Mouse (Mus musculus): ENCODE data around the gene Copz1. TPM values are rescaled to one million over a fixed set of nuclear protein-coding genes. Genes with fewer than 3 reads are reported as not detected.

Gene Copz1
- polyA plus RNA-seq (2012; rRNA removed; ENCODE audit: low replicate concordance): 78.5 and 114 TPM in 2 replicates

GRCm38 (mm10) chr15:103272419-103273279, at the start of gene Copz1:
TSS of gene Copz1 (plus strand) at chr15:103272714.

GRCm38 (mm10) chr15:103239685-103240159, 32.8 kb upstream of the Copz1 start, which contains the start of gene Cbx5:
TSS of gene Cbx5 (minus strand) at chr15:103239816.

GRCm38 (mm10) chr15:103240160-103241028, 32.1 kb upstream of the Copz1 start, which contains the start of gene Hnrnpa1:
TSS of gene Hnrnpa1 (plus strand) at chr15:103240432.

GRCm38 (mm10) chr15:103257790-103258728, 14.5 kb upstream of the Copz1 start, which contains the start of gene Nfe2:
TSS of gene Nfe2 (minus strand) at chr15:103258403.

GRCm38 (mm10) chr15:103310365-103310910, 37.9 kb downstream of the Copz1 start, which contains the start of gene Gpr84:
TSS of gene Gpr84 (minus strand) at chr15:103310612.

GRCm38 (mm10) chr15:103339961-103340337, 67.4 kb downstream of the Copz1 start, which contains the start of gene Zfp385a:
TSS of gene Zfp385a (minus strand) at chr15:103340093.

Other genes with a start within 250 kb of the Copz1 start
- gene Smug1, start 105.6 kb upstream of the Copz1 start, polyA plus RNA-seq (2012; rRNA removed; ENCODE audit: low replicate concordance): 6.7 and 12.1 TPM in 2 replicates
- 1.2 and 2.5 TPM in 2 replicates for gene Cbx5, start 32.9 kb upstream of the Copz1 start, polyA plus RNA-seq (2012; rRNA removed; ENCODE audit: low replicate concordance)
- 9.0 and 9.4 TPM in 2 replicates for gene Hnrnpa1, start 32.3 kb upstream of the Copz1 start, polyA plus RNA-seq (2012; rRNA removed; ENCODE audit: low replicate concordance)
- gene Nfe2, start 14.3 kb upstream of the Copz1 start, polyA plus RNA-seq (2012; rRNA removed; ENCODE audit: low replicate concordance): 0.39 and 1.4 TPM in 2 replicates
- gene Gpr84, start 37.9 kb downstream of the Copz1 start, polyA plus RNA-seq (2012; rRNA removed; ENCODE audit: low replicate concordance): 0.26 TPM in 1 of 2 replicates, not detected in the other
- gene Zfp385a, start 67.4 kb downstream of the Copz1 start, polyA plus RNA-seq (2012; rRNA removed; ENCODE audit: low replicate concordance): 7.2 and 8.2 TPM in 2 replicates
- 8.3 and 11.9 TPM in 2 replicates for gene Itga5, start 94.0 kb downstream of the Copz1 start, polyA plus RNA-seq (2012; rRNA removed; ENCODE audit: low replicate concordance)
- gene Gtsf1, start 157.8 kb downstream of the Copz1 start, polyA plus RNA-seq (2012; rRNA removed; ENCODE audit: low replicate concordance): not detected in 2 replicates
- not detected in 2 replicates for gene Gtsf2, start 175.8 kb downstream of the Copz1 start, polyA plus RNA-seq (2012; rRNA removed; ENCODE audit: low replicate concordance)
- 3.0 and 4.2 TPM in 2 replicates for gene Nckap1l, start 181.1 kb downstream of the Copz1 start, polyA plus RNA-seq (2012; rRNA removed; ENCODE audit: low replicate concordance)
- gene Pde1b, start 230.3 kb downstream of the Copz1 start, polyA plus RNA-seq (2012; rRNA removed; ENCODE audit: low replicate concordance): 3.8 and 4.2 TPM in 2 replicates

Data from duodenum, adult 2 months (tissue).